Mouse (Mus musculus) forebrain, embryonic 12.5 days (tissue): ENCODE data around the gene Ankrd55. TPM values are rescaled to one million over a fixed set of nuclear protein-coding genes. Genes with fewer than 3 reads are reported as not detected.

Source experiments
- ATAC-seq: fragments of 200-750 bp; cut with Nextera tagmentation; 2 replicates; pipeline ENCODE4 v1.8.0; 2017; ENCODE audit warnings: moderate TSS enrichment; ENCODE audit not compliant: low FRiP score
- H3K27ac ChIP-seq: fragments of 300-500 bp; sonication (generic); 2 replicates; pipeline ENCODE4 v1.5.1; 2016; ENCODE audit warnings: mild to moderate bottlenecking
- H3K27me3 ChIP-seq: fragments of 300-500 bp; sonication (generic); 2 replicates; pipeline ENCODE4 v1.6.1; 2016; ENCODE audit warnings: mild to moderate bottlenecking
- H3K36me3 ChIP-seq: fragments of 300-500 bp; sonication (generic); replicated peaks from 2 replicates; pipeline ENCODE4 v1.6.1; 2016; ENCODE audit warnings: mild to moderate bottlenecking
- H3K4me1 ChIP-seq: fragments of 300-500 bp; sonication (generic); 2 replicates; pipeline ENCODE4 v1.6.1; 2016
- H3K4me2 ChIP-seq: fragments of 300-500 bp; sonication (generic); 2 replicates; pipeline ENCODE4 v1.6.1; 2016; ENCODE audit warnings: mild to moderate bottlenecking, moderate library complexity
- H3K4me3 ChIP-seq: fragments of 300-500 bp; sonication (generic); replicated peaks from 2 replicates; pipeline ENCODE4 v1.5.1; 2016; ENCODE audit warnings: mild to moderate bottlenecking
- H3K9ac ChIP-seq: fragments of 300-500 bp; sonication (generic); 2 replicates; pipeline ENCODE4 v1.6.1; 2016; ENCODE audit warnings: mild to moderate bottlenecking
- H3K9me3 ChIP-seq: fragments of 300-500 bp; sonication (generic); 2 replicates; pipeline ENCODE4 v1.6.1; 2016
- WGBS: fragments of 180-500 bp; shearing (Covaris S2); methylation state at CpG from one replicate; pipeline ENCODE4 v1.1.7; 2016; 5-methylcytosine and 5-hydroxymethylcytosine counted together
- polyA plus RNA-seq: library from polyadenylated mRNA; unstranded; fragments of >200 nt; fragmentation: Nextera tagmentation; extraction: Ambion mirVana; gene quantifications from 2 replicates; pipeline ENCODE4 v1.2.1, GENCODE M21; 2016

The Ankrd55 gene
- polyA plus RNA-seq, 1 experiment from 2014 or later, result 1.0 TPM

- Histone ChIP-seq H3K36me3 (no peaks in the 10 kb centered on the region), H3K4me3 (no peak overlapping the region), H3K9me3 (no peaks in the 10 kb centered on the region), H3K4me1 (peaks cover 23% of the 10 kb centered on the region), H3K9ac (no peak overlapping the region), H3K4me2 (peak overlapping the region; percentile 25), H3K27ac (peak overlapping the region; percentile 72), H3K27me3 (no peaks in the 10 kb centered on the region)
- peak; percentile 88 for ATAC-seq
- WGBS, result 33% methylated on average over 8 of the region's 8 CpGs
Observed at GRCm38 (mm10) chr13:112330919-112331681, 42.8 kb downstream of the Ankrd55 start.

GRCm38 (mm10) chr13:112331682-112332061 lies 43.4 kb downstream of the Ankrd55 start:
- H3K4me1 ChIP-seq, result peaks cover 23% of the 10 kb centered on the region
- peak; percentile 66 for ATAC-seq
- peak overlapping the region; percentile 72 for H3K27ac ChIP-seq
- H3K36me3 ChIP-seq, result no peaks in the 10 kb centered on the region
- no peaks in the 10 kb centered on the region for H3K27me3 ChIP-seq
- 4% methylated on average over 1 of the region's 1 CpGs for WGBS
- H3K4me3 ChIP-seq, result no peak overlapping the region
- peak overlapping the region; percentile 25 for H3K4me2 ChIP-seq
- no peaks in the 10 kb centered on the region for H3K9me3 ChIP-seq
- H3K9ac ChIP-seq, result no peak overlapping the region

GRCm38 (mm10) chr13:112335531-112335930 lies 47.3 kb downstream of the Ankrd55 start:
- peaks cover 23% of the 10 kb centered on the region for H3K4me1 ChIP-seq
- ATAC-seq, result no peak
- H3K36me3 ChIP-seq, result no peaks in the 10 kb centered on the region
- H3K4me3 ChIP-seq, result no peak overlapping the region
- H3K4me2 ChIP-seq, result no peak overlapping the region
- H3K27me3 ChIP-seq, result no peaks in the 10 kb centered on the region
- no peak overlapping the region for H3K9ac ChIP-seq
- 96% methylated on average over 3 of the region's 3 CpGs for WGBS
- no peaks in the 10 kb centered on the region for H3K9me3 ChIP-seq
- no peak overlapping the region for H3K27ac ChIP-seq

GRCm38 (mm10) chr13:112337146-112337545 lies 48.9 kb downstream of the Ankrd55 start:
- ATAC-seq, result no peak
- H3K9ac ChIP-seq, result no peak overlapping the region

GRCm38 (mm10) chr13:112340205-112340604 lies 52.0 kb downstream of the Ankrd55 start:
- no peak overlapping the region for H3K4me3 ChIP-seq
- 86% methylated on average over 8 of the region's 8 CpGs for WGBS
- ATAC-seq, result no peak

More at GRCm38 (mm10) chr13:112337146-112337545, 48.9 kb downstream of the Ankrd55 start:
- Histone ChIP-seq H3K27me3 (no peaks in the 10 kb centered on the region), H3K4me2 (no peak overlapping the region), H3K4me3 (no peak overlapping the region), H3K36me3 (no peaks in the 10 kb centered on the region), H3K27ac (no peak overlapping the region), H3K4me1 (peaks cover 9% of the 10 kb centered on the region), H3K9me3 (no peaks in the 10 kb centered on the region)
- 96% methylated on average over 9 of the region's 9 CpGs for WGBS

GRCm38 (mm10) chr13:112340761-112341160 lies 52.5 kb downstream of the Ankrd55 start:
- H3K4me1 ChIP-seq, result no peaks in the 10 kb centered on the region
- H3K4me3 ChIP-seq, result no peak overlapping the region
- H3K27me3 ChIP-seq, result no peaks in the 10 kb centered on the region
- 88% methylated on average over 6 of the region's 6 CpGs for WGBS
- no peak overlapping the region for H3K27ac ChIP-seq
- H3K9ac ChIP-seq, result no peak overlapping the region
- H3K9me3 ChIP-seq, result no peaks in the 10 kb centered on the region
- no peak overlapping the region for H3K4me2 ChIP-seq
- no peaks in the 10 kb centered on the region for H3K36me3 ChIP-seq
- ATAC-seq, result no peak

More at GRCm38 (mm10) chr13:112340205-112340604, 52.0 kb downstream of the Ankrd55 start:
- no peaks in the 10 kb centered on the region for H3K36me3 ChIP-seq
- no peak overlapping the region for H3K4me2 ChIP-seq
- no peaks in the 10 kb centered on the region for H3K9me3 ChIP-seq
- no peak overlapping the region for H3K27ac ChIP-seq
- H3K4me1 ChIP-seq, result no peaks in the 10 kb centered on the region
- H3K27me3 ChIP-seq, result no peaks in the 10 kb centered on the region
- H3K9ac ChIP-seq, result no peak overlapping the region

GRCm38 (mm10) chr13:112342971-112343627 lies 54.8 kb downstream of the Ankrd55 start:
- WGBS, result 67% methylated on average over 5 of the region's 5 CpGs
- ATAC-seq, result no peak
- Histone ChIP-seq H3K27me3 (no peaks in the 10 kb centered on the region), H3K27ac (no peak overlapping the region), H3K36me3 (no peaks in the 10 kb centered on the region), H3K4me2 (no peak overlapping the region), H3K9me3 (no peaks in the 10 kb centered on the region), H3K4me1 (no peaks in the 10 kb centered on the region), H3K9ac (no peak overlapping the region), H3K4me3 (no peak overlapping the region)

GRCm38 (mm10) chr13:112343628-112344009 lies 55.4 kb downstream of the Ankrd55 start:
- H3K27me3 ChIP-seq, result no peaks in the 10 kb centered on the region
- no peak for ATAC-seq
- WGBS, result 92% methylated on average over 5 of the region's 5 CpGs

GRCm38 (mm10) chr13:112344270-112344864 lies 56.1 kb downstream of the Ankrd55 start:
- Histone ChIP-seq H3K4me2 (no peak overlapping the region), H3K4me1 (no peaks in the 10 kb centered on the region), H3K9me3 (no peaks in the 10 kb centered on the region), H3K36me3 (no peaks in the 10 kb centered on the region), H3K9ac (no peak overlapping the region), H3K27ac (no peak overlapping the region), H3K4me3 (no peak overlapping the region), H3K27me3 (no peaks in the 10 kb centered on the region)
- WGBS, result 84% methylated on average over 8 of the region's 8 CpGs
- no peak for ATAC-seq

More at GRCm38 (mm10) chr13:112343628-112344009, 55.4 kb downstream of the Ankrd55 start:
- Histone ChIP-seq H3K4me3 (no peak overlapping the region), H3K9me3 (no peaks in the 10 kb centered on the region), H3K36me3 (no peaks in the 10 kb centered on the region), H3K27ac (no peak overlapping the region), H3K4me2 (no peak overlapping the region), H3K4me1 (no peaks in the 10 kb centered on the region), H3K9ac (no peak overlapping the region)

GRCm38 (mm10) chr13:112345542-112345941 lies 57.3 kb downstream of the Ankrd55 start:
- ATAC-seq, result no peak
- H3K4me1 ChIP-seq, result no peaks in the 10 kb centered on the region
- no peak overlapping the region for H3K4me3 ChIP-seq
- WGBS, result 74% methylated on average over 2 of the region's 2 CpGs
- no peak overlapping the region for H3K9ac ChIP-seq
- H3K36me3 ChIP-seq, result no peaks in the 10 kb centered on the region
- H3K27ac ChIP-seq, result no peak overlapping the region
- no peaks in the 10 kb centered on the region for H3K9me3 ChIP-seq
- H3K27me3 ChIP-seq, result no peaks in the 10 kb centered on the region
- H3K4me2 ChIP-seq, result no peak overlapping the region

- no peak overlapping the region for H3K9ac ChIP-seq
- no peaks in the 10 kb centered on the region for H3K4me1 ChIP-seq
- WGBS, result 72% methylated on average over 11 of the region's 11 CpGs
- ATAC-seq, result no peak
- H3K4me3 ChIP-seq, result no peak overlapping the region
- no peaks in the 10 kb centered on the region for H3K36me3 ChIP-seq
- no peak overlapping the region for H3K27ac ChIP-seq
- no peak overlapping the region for H3K4me2 ChIP-seq
- H3K9me3 ChIP-seq, result no peaks in the 10 kb centered on the region
- no peaks in the 10 kb centered on the region for H3K27me3 ChIP-seq
Observed at GRCm38 (mm10) chr13:112346031-112346430, 57.8 kb downstream of the Ankrd55 start.

- Histone ChIP-seq H3K4me1 (no peaks in the 10 kb centered on the region), H3K27ac (no peak overlapping the region), H3K4me3 (no peak overlapping the region), H3K4me2 (no peak overlapping the region), H3K9me3 (no peaks in the 10 kb centered on the region), H3K9ac (no peak overlapping the region), H3K36me3 (no peaks in the 10 kb centered on the region), H3K27me3 (no peaks in the 10 kb centered on the region)
- 64% methylated on average over 7 of the region's 7 CpGs for WGBS
- no peak for ATAC-seq
Observed at GRCm38 (mm10) chr13:112346659-112347142, 58.5 kb downstream of the Ankrd55 start.
